Mouse (Mus musculus): ENCODE data around the gene Map4k3.

Gene Map4k3

DNA sequence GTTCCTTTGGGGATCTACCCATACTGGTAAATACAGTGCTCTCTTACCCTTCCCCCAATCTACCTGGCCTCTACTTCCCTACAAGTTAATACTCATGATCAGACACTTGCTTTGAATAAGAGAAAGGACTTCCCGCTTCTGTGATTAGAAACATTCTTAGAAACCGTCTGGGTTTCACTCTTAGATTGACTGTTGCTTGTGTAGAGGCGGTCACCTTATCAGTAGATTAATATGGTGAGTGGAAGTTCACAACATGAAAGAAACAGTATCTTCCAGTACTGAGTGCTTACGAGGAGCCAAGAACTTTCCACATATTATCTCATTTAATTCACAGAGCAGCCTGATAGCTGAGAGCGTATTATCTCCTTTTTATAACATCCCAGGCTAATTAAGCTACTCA is 1.5 kb upstream of the Map4k3 start:
- DNase-seq (ENCODE audit: low read depth, low spot score), result no peak

DNA sequence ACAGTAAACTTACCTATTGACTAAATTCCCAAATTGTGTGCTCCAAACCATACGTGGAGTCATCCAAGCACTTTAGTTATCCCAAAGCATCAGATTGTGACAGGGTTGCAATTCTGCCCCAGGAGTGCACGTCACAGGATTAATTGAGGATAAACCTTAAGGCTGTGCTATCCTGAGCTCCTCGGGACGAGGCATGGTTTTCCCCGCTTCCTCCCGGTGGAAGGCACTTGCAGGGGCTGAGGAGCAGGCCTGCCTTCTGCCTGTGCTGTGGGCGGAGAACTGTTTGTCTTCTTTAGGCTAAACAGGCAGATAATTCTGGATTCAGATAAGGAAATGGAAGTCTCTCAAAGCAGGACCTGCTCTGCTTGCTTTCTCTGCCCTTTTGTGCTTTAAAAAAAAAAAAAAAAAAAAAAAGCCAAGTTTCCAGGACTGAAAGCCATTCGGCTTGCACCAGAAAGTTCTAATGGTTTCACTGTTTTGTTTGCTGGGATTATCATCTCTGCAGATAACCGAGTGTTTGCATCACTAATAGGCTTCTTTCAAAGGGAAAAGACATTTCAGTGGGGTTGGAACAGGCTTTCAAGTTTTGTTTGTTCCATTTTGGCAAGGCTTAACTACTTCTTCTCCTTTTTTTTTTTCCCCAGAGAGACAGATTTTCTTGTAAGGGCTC is 930 bp upstream of the Map4k3 start:
- no peak for DNase-seq (ENCODE audit: low read depth, low spot score)

DNA sequence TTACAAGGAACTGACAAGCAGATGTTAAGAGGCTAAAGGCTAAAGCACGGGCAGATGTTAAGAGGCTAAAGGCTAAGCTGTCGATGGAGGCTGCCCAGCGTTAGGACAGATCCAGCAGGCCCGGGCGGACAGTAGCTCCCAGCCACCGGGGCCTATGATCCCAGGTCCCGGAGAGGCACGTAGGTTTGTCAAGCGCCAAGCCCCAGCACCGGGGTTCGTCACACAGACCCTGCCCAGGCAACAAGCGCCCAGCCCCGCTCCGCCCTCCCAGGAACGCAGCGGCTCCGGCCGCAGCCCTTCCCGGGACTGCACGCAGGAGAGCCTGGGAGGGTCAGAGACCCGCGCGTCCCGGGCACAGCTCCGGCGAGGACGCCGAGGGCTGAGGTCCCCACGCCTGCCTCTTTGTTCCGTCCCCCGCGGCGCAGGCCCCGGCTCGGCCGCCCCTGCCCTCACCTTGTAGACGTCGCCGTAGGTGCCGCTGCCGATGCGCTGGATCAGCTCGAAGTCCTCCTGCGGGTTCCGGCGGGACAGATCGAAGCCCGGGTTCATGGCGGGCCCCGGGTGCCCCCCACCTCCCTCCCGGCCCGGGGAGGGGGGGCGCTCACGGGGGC is 839 bp downstream of the Map4k3 start:
- DNase-seq (ENCODE audit: low read depth, low spot score), result peak; percentile 40

DNA sequence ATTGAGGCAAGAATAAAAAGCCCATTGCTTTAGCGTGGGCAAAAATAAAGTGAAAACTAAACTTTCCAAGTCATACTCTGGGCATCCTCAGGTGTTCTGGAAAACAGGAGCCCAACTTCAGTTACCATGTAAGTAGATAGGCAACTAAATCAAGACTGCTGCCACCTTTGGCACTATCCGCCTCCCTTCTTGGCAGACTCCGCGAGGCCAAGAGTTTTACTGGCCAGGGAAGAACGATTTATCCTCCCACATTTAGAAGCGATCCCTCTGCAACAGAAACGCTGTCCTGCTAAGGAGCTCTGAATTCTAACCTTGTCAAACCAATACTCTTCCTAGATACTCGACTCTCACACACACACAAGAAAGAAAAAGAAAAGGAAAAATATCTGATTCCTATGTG is 1.5 kb downstream of the Map4k3 start:
- no peak for DNase-seq (ENCODE audit: low read depth, low spot score)

DNA sequence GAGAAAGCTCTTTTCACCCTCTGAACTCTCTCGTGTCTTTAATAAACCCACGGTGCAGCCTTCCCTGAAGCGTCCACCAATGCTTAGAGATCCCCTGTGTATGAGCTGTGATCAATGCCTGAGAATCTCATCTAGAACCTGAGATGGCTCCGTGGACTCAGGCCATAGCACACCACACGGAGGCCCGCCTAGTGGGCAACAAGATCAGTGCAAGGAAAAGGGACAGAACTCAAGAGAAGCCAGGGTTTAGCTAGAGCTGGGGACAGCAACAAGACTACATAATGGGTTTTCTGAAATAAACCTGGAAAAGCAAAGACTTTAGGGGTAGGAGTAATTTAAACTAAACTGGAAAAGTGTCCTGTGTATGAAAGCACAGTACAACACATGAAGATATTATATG is 5.2 kb downstream of the Map4k3 start:
- DNase-seq (ENCODE audit: low read depth, low spot score), result no peak

DNA sequence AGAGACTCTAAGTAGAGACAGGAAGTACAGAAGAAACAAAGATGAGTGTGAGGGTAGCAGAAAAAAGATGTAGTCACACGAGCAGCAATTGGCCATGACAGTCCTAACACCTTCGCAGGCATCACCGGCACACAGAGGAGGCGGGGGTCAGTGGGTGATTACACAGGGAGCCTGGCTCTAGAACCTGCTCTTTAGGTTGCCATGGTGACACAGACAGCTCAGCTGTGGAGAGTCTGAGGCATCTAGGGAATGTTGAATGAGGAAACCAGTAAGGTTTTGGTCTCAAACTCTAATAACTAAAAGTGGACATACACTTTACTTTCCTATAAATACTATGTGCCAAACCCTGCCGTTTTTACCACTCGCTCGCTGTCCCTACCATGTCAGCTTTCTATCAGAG is 6.6 kb downstream of the Map4k3 start:
- no peak for DNase-seq (ENCODE audit: low read depth, low spot score)

DNA sequence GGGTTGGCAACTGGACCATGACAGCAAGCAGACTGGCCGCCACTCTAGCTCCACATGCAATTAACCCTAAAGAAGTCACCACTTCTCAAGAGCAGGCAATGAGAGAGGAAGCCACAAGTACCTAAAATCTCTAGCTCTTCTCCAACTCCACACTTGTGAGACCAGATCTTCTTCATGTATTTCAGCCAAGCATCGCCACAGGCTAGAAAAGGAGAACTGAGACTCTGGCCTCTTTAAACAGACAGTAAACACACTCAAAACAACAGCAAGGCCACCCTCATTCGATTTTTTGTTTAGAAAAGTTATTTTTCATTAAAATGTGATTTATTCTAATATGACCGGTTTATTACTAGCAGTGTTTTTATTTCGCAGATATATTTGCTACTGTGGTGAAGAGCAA is 9.0 kb downstream of the Map4k3 start:
- DNase-seq (ENCODE audit: low read depth, low spot score), result no peak

DNA sequence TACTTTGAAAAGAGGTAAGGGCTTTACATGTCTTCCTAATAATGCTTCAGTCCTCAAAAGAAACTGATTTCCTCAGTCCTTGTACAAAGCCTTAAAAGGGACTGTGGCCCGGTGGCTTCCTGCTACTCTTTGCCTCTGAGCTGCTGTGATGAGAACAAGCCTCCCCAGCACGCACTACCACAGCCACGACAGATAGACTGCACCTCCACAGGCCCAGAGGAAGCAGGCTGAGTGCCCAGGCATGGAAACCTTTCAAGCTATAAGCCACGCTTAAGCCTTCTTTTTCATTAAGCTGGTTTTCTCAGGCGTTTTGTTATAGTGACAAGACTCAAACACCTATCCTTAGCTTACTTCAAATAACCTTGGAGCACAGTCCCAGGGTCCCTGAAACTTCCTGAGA is 10.0 kb downstream of the Map4k3 start:
- DNase-seq (ENCODE audit: low read depth, low spot score), result no peak

DNA sequence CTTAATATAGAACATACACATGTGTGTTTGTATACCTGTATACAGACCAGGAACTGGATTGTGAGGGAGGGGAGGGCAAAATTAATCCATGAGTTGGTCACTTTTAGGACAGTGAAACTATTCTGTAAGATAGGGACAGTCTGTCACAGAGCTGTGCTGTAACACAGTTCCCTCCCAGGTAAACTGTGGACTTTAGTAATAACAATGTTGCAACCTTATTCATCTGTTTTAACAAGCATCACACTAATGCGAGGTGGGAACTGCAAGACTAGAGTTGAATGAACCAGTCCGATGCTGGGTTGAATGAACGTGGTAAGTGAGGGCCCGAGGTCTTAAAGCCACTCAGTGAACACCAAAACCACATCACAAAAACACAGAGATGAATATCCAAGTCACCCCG is 14.7 kb downstream of the Map4k3 start:
- DNase-seq (ENCODE audit: low read depth, low spot score), result no peak

DNA sequence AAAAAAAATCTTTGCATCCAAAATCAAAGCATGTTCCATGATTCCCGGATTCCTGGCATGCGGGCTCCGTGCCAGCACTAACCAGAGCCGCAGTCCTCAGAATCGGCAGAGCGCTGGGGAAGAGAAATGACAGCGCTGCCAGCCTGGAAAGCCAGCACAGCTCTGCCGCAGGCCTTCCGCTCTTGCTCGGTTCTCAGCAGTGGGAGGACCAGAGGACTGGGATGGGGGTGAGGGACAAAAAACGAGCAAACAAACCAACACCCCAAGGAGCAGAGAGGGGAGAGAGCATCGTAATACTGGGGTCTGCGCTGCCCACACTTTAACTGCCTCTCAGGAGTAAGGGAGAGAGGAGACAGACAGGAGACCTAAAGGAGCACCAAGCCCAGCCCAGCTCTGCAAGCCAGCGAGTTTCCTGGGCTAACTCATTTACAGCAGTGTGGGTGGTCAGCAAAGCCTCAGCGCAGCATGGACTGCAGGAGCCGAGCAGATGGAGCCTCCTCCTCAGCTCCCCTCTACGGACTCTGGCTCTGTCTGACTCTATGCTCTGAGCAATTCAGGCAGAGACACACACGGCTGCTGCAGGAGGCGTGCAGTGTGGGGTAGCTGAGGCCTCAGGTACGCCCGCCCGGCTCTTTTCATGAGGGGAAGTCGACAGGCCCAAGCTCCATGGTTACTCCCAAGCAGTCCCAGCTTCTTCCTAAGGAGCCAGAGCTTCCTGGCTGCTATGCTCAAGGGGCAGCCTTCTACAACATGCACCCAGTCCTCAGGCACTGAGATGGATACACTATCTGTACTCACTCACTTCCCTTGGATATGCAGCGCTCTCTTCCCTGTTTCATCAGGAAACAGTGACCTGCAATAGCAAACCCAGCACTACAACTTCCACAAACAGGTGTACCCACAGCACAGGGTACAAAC is 18.1 kb downstream of the Map4k3 start:
- peak; percentile 52 for DNase-seq (ENCODE audit: low read depth, low spot score)

DNA sequence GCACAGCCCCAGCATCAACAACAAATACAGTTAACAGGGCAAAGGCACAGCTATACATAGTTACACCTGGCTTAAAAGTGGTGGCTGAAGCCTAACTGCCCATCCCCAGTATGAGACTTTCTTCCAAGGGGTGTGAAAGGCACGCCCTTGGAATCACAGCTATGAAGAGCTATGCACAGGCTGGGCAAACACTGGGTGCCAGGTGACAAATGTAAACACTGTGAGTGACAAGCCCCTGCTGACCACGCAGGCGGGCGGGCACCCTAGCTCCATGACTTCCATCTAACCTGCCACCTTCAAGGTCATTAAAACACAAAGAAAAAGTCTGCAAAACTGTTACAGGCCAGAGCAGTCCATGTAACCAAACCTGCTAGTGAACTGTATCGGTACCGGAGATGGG is 19.5 kb downstream of the Map4k3 start:
- no peak for DNase-seq (ENCODE audit: low read depth, low spot score)

DNA sequence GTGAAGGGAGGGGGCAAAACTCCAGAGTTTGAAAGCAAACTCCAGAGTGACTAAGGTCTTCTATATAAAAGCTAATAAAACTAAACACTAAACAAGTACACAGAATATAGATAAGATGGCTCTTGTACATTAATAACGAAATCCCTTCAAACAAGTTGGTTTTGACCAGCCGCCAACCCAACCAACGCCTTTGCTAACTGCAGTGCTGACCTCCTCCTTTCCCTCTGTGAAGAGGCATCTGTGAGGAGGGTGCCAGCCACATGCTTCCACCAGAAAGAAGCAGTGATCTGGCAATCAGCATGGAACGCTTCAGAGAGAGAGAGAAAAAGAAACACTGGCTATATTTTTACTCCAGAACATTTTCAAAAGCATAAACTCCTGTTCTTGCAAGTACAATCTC is 21.1 kb downstream of the Map4k3 start:
- no peak for DNase-seq (ENCODE audit: low read depth, low spot score)

DNA sequence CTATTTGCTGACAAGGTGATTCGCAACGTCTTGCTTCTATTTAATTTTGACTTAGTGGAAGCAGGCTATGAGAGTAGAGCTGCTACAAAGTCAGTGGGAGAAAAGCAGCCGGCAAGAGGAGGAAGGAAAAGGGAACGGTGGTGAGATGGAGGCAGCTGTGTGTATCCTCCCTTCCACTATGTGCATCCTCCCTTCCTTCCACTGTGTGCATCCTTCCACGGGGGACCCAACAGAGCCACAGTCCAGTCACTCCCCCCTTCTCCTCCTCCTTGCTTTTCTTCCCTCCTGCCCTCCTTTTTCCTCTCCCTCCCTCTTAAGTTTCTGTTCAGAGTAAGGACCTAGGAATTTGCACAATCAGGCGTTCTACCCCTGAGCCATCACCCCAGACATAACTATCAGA is 21.7 kb downstream of the Map4k3 start:
- DNase-seq (ENCODE audit: low read depth, low spot score), result no peak

DNA sequence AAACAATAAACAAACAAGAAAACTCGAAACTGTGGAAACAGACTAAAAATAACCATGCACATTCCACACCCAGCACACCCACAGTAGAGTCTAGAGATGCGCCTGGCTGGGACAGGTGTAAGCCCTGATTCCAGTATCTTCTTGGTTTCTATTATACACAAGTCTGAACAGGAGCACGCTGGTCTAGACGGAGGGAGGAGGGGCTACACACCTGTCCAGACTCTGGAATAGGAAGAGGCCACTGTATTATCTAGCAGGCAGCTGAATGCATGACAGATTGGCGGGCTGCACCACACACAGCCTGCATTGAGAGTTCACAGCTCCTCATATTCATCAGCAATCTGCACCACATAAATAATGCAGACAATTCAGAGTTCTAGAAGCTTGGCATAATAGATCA is 26.6 kb downstream of the Map4k3 start:
- DNase-seq (ENCODE audit: low read depth, low spot score), result no peak

DNA sequence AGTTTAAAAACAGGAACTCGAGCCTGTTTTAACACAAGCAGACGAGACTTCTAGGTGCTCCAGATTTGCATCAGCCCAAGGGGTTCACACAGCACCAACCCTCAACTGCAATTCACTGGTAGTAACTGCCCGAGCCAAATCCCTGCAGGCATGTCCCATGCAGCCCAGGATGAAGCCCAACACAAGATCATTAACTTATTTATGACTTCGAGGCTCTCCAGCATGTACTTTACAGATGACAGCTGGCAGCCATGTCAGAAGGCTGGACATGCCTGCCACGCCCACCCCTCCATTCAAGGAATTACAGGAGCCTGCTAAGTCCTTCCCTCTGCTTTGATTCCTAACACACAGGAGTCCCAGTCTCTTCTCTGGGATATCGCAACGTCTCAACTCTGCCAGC is 29.4 kb downstream of the Map4k3 start:
- peak; percentile 21 for DNase-seq (ENCODE audit: low read depth, low spot score)

DNA sequence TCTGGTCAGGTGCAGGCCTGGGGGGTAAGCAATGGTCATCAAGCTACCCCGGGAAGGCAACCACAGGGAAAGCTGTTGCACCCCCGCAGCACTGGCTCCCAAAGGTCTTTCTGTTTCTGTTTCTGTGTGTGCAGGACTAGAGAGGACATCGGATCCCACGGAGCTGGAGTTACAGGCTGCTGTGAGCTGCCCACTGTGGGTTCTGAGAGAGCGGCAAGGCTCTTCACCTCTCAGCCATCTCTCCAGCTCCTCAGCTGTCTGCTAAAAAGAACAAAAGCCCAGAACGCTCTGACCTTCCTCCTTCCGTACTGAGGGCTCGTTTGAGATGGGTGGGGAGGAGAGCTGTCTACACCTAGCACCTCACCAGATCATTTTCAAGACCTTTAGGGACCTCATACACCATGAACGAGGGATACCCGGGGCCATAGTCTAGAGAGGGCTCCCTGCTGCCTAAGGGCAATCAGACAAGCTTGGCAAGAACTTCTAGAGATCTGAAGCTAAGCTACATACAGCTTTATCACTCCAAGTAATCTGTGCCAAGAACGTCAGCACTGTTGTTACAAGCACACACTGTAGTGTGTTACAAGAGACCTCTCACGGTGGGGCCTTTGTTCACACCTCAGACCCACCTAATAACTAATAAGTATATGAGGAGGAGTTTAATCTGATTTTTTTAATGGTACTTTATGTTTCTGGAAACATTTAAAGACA is 29.9 kb downstream of the Map4k3 start:
- DNase-seq (ENCODE audit: low read depth, low spot score), result no peak

DNA sequence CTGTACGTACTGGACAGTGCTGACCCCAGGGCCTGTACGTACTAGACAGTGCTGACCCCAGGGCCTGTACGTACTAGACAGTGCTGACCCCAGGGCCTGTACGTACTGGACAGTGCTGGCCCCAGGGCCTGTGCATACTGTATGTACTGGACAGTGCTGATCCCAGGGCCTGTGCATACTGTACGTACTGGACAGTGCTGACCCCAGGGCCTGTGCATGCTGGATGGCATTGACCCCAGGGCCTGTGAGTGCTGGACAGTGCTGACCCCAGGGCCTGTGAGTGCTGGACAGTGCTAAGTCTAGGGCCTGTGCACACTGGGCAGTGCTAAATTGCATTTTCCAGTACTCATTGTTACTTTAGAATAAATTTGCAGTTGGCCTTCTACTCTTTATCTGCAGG is 31.3 kb downstream of the Map4k3 start:
- DNase-seq (ENCODE audit: low read depth, low spot score), result no peak

DNA sequence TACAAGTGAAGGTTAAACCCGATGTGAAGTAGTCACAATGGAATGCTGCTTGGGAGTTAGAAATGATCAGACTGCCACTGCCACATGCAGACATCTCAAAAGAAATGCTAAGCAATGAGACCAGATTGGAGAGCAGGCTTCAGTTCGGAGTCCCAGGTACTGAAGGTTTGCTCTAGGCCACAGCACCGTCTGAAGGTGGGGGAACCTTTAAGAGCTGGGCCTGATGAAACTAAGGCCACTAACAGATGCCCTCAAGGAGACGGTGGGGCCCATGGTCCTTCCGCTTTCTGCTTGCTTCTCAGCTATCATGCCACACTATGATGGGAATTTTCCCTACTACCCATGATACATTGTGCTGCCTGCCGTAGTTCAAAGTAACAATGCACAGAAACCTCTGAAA is 32.1 kb downstream of the Map4k3 start:
- DNase-seq (ENCODE audit: low read depth, low spot score), result no peak

DNA sequence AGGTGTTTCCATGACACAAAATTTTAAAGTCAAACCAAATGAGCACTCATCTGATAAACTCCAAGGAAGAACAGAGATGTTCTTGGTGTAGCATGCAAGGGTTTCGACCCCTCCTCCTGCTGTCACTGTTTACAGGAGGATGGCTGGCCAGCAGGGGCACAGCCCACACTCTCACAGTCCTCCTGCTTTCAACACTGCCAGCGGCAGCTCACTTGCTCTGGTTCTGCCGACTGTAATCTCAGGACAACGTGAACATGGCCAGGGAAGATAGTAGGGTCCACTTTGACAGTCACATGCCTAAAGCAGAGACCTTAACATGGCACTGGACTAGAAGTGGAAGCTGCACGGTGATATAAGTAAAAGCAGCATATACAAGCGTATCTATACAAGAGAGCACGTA is 34.6 kb downstream of the Map4k3 start:
- no peak for DNase-seq (ENCODE audit: low read depth, low spot score)

DNA sequence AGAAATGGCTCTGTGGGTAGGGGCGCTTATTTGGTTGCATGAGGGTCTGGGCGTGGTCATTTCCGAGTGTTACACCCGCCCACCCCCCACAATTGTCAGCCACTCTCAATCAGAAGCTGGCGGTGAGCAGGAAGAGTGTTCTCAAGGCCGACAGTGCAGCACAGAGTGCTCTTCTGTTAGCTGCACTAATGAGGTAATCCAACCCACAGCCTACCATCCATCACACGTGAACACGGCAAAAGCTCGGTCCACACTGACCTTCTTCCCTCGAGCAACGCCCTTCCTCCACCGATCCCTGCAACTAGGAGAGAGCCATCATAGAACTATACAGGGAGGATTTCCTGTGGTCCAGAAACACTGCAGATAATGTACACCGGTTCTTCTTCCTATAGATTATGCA is 36.1 kb downstream of the Map4k3 start:
- DNase-seq (ENCODE audit: low read depth, low spot score), result no peak

DNA sequence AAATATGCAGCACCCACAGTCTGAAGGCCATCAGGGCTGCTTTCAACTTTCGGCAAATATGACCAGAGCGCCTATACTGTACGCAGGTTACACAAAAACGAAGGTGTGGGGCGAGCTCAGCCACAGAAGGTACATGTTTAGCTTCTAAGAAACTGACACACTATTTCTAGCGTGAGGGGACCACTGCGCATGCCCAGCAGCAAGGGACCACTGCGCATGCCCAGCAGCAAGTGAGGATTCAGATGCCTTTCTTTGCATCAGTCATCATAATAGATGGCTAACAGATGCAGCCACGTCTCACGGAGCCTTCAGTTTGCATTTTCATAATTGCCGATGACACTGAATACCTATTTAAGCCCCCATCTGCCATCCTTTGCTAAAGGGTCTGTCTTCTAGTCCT is 39.6 kb downstream of the Map4k3 start:
- no peak for DNase-seq (ENCODE audit: low read depth, low spot score)

DNA sequence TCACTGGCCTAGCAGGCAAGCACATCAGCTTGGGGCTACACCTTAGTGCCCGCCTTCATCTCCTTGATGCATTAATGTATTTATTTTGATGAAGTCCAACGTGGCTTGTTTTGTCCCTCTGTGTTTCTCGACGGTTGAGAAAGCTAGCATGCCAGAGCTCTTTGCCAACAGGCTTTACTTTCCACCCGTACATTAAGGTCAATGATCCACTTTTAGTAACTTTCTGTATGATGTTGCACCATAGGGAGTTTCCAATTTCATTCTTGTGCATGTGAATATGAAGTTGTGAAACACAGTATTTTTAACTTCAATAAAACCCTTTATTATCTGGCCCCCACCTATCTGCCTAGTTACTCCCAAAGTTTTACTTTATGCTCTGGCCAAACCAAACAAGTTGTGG is 42.2 kb downstream of the Map4k3 start:
- no peak for DNase-seq (ENCODE audit: low read depth, low spot score)

All from forelimb bud, embryonic 11.5 days (tissue).